8 mouse cellular contexts compared by ENCODE assay signal in genomic region chr10:115312732-115313131, GRCm38 (mm10). TPM values are rescaled to one million over a fixed set of nuclear protein-coding genes. Genes with fewer than 3 reads are reported as not detected.
DNase-seq lines count a peak whose midpoint lies in the region; ATAC-seq lines count a peak whose summit lies in the region.
"Had no signal": no experiment of that assay in that cellular context is flagged by ENCODE, and none has a peak within 500 bp of the region (broad histone marks: within the 10 kb centered on the region; RNA-seq: fewer than 3 reads in every experiment).

No protein-coding gene starts in this region.

- WGBS in midbrain, embryonic 13.5 days = 68% methylated on average over 3 of the region's 3 CpGs
- 76% methylated on average over 3 of the region's 3 CpGs for WGBS in midbrain, embryonic 10.5 days

- H3K9me3 ChIP-seq in midbrain, embryonic 13.5 days = no peaks in the 10 kb centered on the region
- no peaks in the 10 kb centered on the region for H3K9me3 ChIP-seq in midbrain, embryonic 10.5 days (replicated peaks)

- DNase-seq in midbrain, embryonic 10.5 days (ENCODE audit: low spot score) = no peak
- peak; percentile 58 to 67 for DNase-seq in heart, adult 18-20 months
- DNase-seq in kidney, adult 8-10 months = peak; percentile 64 to 76
- peak; percentile 10 for DNase-seq in splenic B cell, adult 2 months (ENCODE audit: low read depth, low spot score)
- DNase-seq in spleen, postnatal 14 days (ENCODE audit: low spot score in 2 of 2) = no peak
- no peak for DNase-seq in left cerebral cortex, adult 8-10 months (ENCODE audit: low spot score in 2 of 2)
- DNase-seq: layer of hippocampus, postnatal 36 days had no signal

- peak overlapping the region; percentile 6 for H3K4me2 ChIP-seq in midbrain, embryonic 13.5 days (replicated peaks)

- no peaks in the 10 kb centered on the region for H3K27me3 ChIP-seq in midbrain, embryonic 13.5 days
- H3K27me3 ChIP-seq in midbrain, embryonic 10.5 days (ENCODE audit: low read depth, poor library complexity, severe bottlenecking) = no peaks in the 10 kb centered on the region
- no peaks in the 10 kb centered on the region for H3K27me3 ChIP-seq in splenic B cell, adult 2 months (ENCODE audit: control insufficient read depth, insufficient read depth, low read length, poor library complexity, severe bottlenecking)

- peaks cover 43% of the 10 kb centered on the region for H3K4me1 ChIP-seq in midbrain, embryonic 13.5 days (replicated peaks)
- peaks cover 37% of the 10 kb centered on the region for H3K4me1 ChIP-seq in midbrain, embryonic 10.5 days

- no peak overlapping the region for H3K27ac ChIP-seq in midbrain, embryonic 13.5 days
- no peak overlapping the region for H3K27ac ChIP-seq in midbrain, embryonic 10.5 days (replicated peaks)

- ATAC-seq in midbrain, embryonic 13.5 days = no peak

- no peak overlapping the region for H3K4me3 ChIP-seq in midbrain, embryonic 13.5 days (replicated peaks)
- no peak overlapping the region for H3K4me3 ChIP-seq in midbrain, embryonic 10.5 days

- no peaks in the 10 kb centered on the region for H3K36me3 ChIP-seq in midbrain, embryonic 13.5 days
- no peaks in the 10 kb centered on the region for H3K36me3 ChIP-seq in midbrain, embryonic 10.5 days
- H3K36me3 ChIP-seq in splenic B cell, adult 2 months (ENCODE audit: control insufficient read depth, insufficient read depth, low read length, poor library complexity, severe bottlenecking) = no peaks in the 10 kb centered on the region; the same call in 1 of the 2 replicates

- H3K9ac ChIP-seq in midbrain, embryonic 13.5 days (replicated peaks) = no peak overlapping the region

RNA-seq across cellular contexts. Expression of gene Rab21, which starts 2.7 kb away (rescaled TPM):
- polyA plus RNA-seq in midbrain, embryonic 13.5 days (2015; fragmentation: Nextera tagmentation; extraction: Ambion mirVana) = 6.7 and 7.0 TPM in 2 replicates
- polyA plus RNA-seq in midbrain, embryonic 10.5 days (2016; fragmentation: Nextera tagmentation; extraction: Ambion mirVana) = 3.1 and 3.3 TPM in 2 replicates
- 10 to 100 TPM; 77.8 to 81.0 TPM for total RNA-seq in heart, adult 18-20 months (2021)
- total RNA-seq in left cerebral cortex, adult 8-10 months (2022) = 10 to 100 TPM; 51.5 to 59.0 (median 55.1) TPM

RNA-seq across cellular contexts. Expression of gene Tmem19, which starts 49.6 kb away (rescaled TPM):
- polyA plus RNA-seq in midbrain, embryonic 13.5 days (2015; fragmentation: Nextera tagmentation; extraction: Ambion mirVana) = 41.9 and 43.4 TPM in 2 replicates
- 30.4 and 35.2 TPM in 2 replicates for polyA plus RNA-seq in midbrain, embryonic 10.5 days (2016; fragmentation: Nextera tagmentation; extraction: Ambion mirVana)
- total RNA-seq in heart, adult 18-20 months (2021) = 10 to 100 TPM; 11.2 to 16.9 TPM
- 10 to 100 TPM; 29.0 to 57.1 (median 37.9) TPM for total RNA-seq in left cerebral cortex, adult 8-10 months (2022)

Comparison
In these comparisons a context has a peak if more than half of its experiments do, and no peak if none do; other contexts are left out.
1. DNase-seq: peak in heart, adult 18-20 months (2 of 2), kidney, adult 8-10 months (2 of 2) and splenic B cell, adult 2 months (single experiment); none in midbrain, embryonic 10.5 days (single experiment), spleen, postnatal 14 days (0 of 2) and left cerebral cortex, adult 8-10 months (0 of 2).